Mouse (Mus musculus) E14TG2a.4 (cell line): ENCODE measurements around the gene Trim67.

Experiments
- CTCF ChIP-seq: conservative IDR thresholded peaks from 2 replicates; pipeline ENCODE4 v1.5.1; 2014; ENCODE audit warnings: low read length
- NANOG ChIP-seq: IDR thresholded peaks from 2 replicates; pipeline ENCODE4 v1.6.1; 2014; ENCODE audit warnings: borderline replicate concordance, low read length, mixed read lengths

DNA sequence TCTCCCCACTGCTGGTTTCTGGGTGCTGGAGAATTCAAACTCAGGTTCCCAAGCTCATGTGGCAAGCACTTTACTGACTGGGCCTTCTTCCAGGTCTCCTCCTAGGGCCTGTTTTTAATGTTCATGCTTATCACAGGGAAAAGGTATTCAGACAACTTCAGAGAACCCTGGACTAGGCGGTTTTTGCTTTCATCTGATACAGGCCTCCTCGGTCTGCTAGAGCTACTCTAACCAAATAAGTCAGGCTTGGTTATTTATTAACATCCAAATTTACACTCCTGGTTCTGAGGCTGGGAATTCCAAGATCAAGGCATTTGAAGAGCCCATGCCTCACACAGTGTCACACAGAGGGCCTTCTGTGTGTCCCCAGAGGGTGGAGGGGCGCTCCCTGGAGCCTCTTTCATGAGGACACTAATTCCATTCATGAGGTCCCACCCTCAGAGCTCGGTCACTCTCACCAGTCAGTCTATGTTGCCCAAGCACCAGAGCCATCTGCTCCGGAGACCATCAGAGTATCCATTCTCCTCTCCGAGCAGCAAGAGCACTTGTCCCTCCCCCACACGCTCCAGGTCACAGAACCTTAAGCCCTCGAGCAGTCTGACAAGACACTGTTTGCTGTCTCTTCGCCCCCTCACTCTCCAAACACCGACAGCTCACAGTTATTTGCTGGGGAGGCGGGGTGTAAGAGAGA, 38.6 kb upstream of the Trim67 start:
- TF ChIP-seq CTCF, result no peak
- TF ChIP-seq NANOG, result no peak
